Mouse (Mus musculus): ENCODE measurements around the gene Zfp512. TPM values are rescaled to one million over a fixed set of nuclear protein-coding genes. Genes with fewer than 3 reads are reported as not detected.
"Not testable (repeated sequence)": the region's sequence is repeated elsewhere in the genome, so short reads cannot be mapped to it uniquely, and the experiment has no call there.

Zfp512 gene
- total and polyA plus RNA-seq, 2 experiments from 2014 or later = 55.0 to 73.9 TPM

- H3K27ac ChIP-seq = no peak within 1 kb of the TSS
- ATAC-seq (peak; percentile 100), DNase-seq (ENCODE audit: low spot score) (peak; percentile 97)
- H3K9ac ChIP-seq (replicated peaks; ENCODE audit: low read length) = peak within 1 kb of the TSS; percentile 66
- no peak for TF ChIP-seq CTCF (IDR thresholded peaks at IDR 0.05; ENCODE audit: low read depth)
- peaks cover 9% of the 10 kb centered on the region; the same call in 1 of the 2 replicates for H3K4me1 ChIP-seq (ENCODE audit: insufficient read depth, low read length)
- H3K4me3 ChIP-seq (ENCODE audit: low read length) = peak within 1 kb of the TSS; percentile 76
- no peaks in the 10 kb centered on the region for H3K9me3 ChIP-seq (ENCODE audit: low read length)
- WGBS = under 1% methylated on average over 49 of the region's 49 CpGs
- H3K27me3 ChIP-seq (ENCODE audit: insufficient read depth, low read length) = no peaks in the 10 kb centered on the region
- H3K4me2 ChIP-seq (ENCODE audit: low read depth, low read length) = peak within 1 kb of the TSS; percentile 81
- H3K36me3 ChIP-seq (ENCODE audit: insufficient read depth, low read length) = peaks cover 31% of the 10 kb centered on the region
These were observed 42.5 kb downstream of the Zfp512 start, which contains the start of gene Gpn1 for GRCm38 (mm10) chr5:31494513-31495297. TSS of gene Gpn1 (plus strand) at chr5:31494741.

GRCm38 (mm10) chr5:31504843-31505242 lies 52.6 kb downstream of the Zfp512 start:
- no peak overlapping the region for H3K9ac ChIP-seq (replicated peaks; ENCODE audit: low read length)
- no peak for TF ChIP-seq CTCF (IDR thresholded peaks at IDR 0.05; ENCODE audit: low read depth)
- H3K36me3 ChIP-seq (ENCODE audit: insufficient read depth, low read length) = peaks cover 65% of the 10 kb centered on the region
- no peak overlapping the region for H3K4me2 ChIP-seq (ENCODE audit: low read depth, low read length)
- no peaks in the 10 kb centered on the region for H3K4me1 ChIP-seq (ENCODE audit: insufficient read depth, low read length)
- DNase-seq (ENCODE audit: low spot score) (no peak), ATAC-seq (no peak)
- H3K9me3 ChIP-seq (ENCODE audit: low read length) = no peaks in the 10 kb centered on the region
- H3K4me3 ChIP-seq (ENCODE audit: low read length) = no peak overlapping the region
- H3K27ac ChIP-seq = no peak overlapping the region
- H3K27me3 ChIP-seq (ENCODE audit: insufficient read depth, low read length) = no peaks in the 10 kb centered on the region
- WGBS = 93% methylated on average over 10 of the region's 10 CpGs

GRCm38 (mm10) chr5:31512481-31512880 lies 60.2 kb downstream of the Zfp512 start:
- no peaks in the 10 kb centered on the region for H3K4me1 ChIP-seq (ENCODE audit: insufficient read depth, low read length)
- WGBS = 85% methylated on average over 1 of the region's 1 CpGs

GRCm38 (mm10) chr5:31520556-31520955 lies 68.3 kb downstream of the Zfp512 start:
- no peaks in the 10 kb centered on the region for H3K27me3 ChIP-seq (ENCODE audit: insufficient read depth, low read length)
- peaks cover 39% of the 10 kb centered on the region for H3K36me3 ChIP-seq (ENCODE audit: insufficient read depth, low read length)
- H3K4me1 ChIP-seq (ENCODE audit: insufficient read depth, low read length) = peaks cover 2% of the 10 kb centered on the region; the same call in 1 of the 2 replicates
- no peak overlapping the region for H3K4me2 ChIP-seq (ENCODE audit: low read depth, low read length)
- no peak for DNase-seq (ENCODE audit: low spot score)
- 95% methylated on average over 6 of the region's 6 CpGs for WGBS
- no peak overlapping the region for H3K27ac ChIP-seq
- no peak overlapping the region for H3K9ac ChIP-seq (replicated peaks; ENCODE audit: low read length)
- H3K4me3 ChIP-seq (ENCODE audit: low read length) = no peak overlapping the region
- H3K9me3 ChIP-seq (ENCODE audit: low read length) = no peaks in the 10 kb centered on the region
- TF ChIP-seq CTCF (IDR thresholded peaks at IDR 0.05; ENCODE audit: low read depth) = no peak
- ATAC-seq = no peak

More at GRCm38 (mm10) chr5:31512481-31512880, 60.2 kb downstream of the Zfp512 start:
- Histone ChIP-seq H3K9ac (replicated peaks; ENCODE audit: low read length) (no peak overlapping the region), H3K27ac (no peak overlapping the region), H3K36me3 (ENCODE audit: insufficient read depth, low read length) (peaks cover 66% of the 10 kb centered on the region), H3K9me3 (ENCODE audit: low read length) (no peaks in the 10 kb centered on the region), H3K4me3 (ENCODE audit: low read length) (no peak overlapping the region), H3K4me2 (ENCODE audit: low read depth, low read length) (no peak overlapping the region), H3K27me3 (ENCODE audit: insufficient read depth, low read length) (no peaks in the 10 kb centered on the region)
- ATAC-seq (no peak), DNase-seq (ENCODE audit: low spot score) (no peak)
- TF ChIP-seq CTCF (IDR thresholded peaks at IDR 0.05; ENCODE audit: low read depth) = no peak

GRCm38 (mm10) chr5:31526354-31527116 lies 74.3 kb downstream of the Zfp512 start, which contains the start of gene Slc4a1ap:
TSS of gene Slc4a1ap (plus strand) at chr5:31526995.
- peak within 1 kb of the TSS; percentile 89 for H3K27ac ChIP-seq
- H3K27me3 ChIP-seq (ENCODE audit: insufficient read depth, low read length) = no peaks in the 10 kb centered on the region
- WGBS = under 1% methylated on average over 28 of the region's 28 CpGs
- ATAC-seq = peak; percentile 94
- TF ChIP-seq CTCF (IDR thresholded peaks at IDR 0.05; ENCODE audit: low read depth) = no peak
- peak within 1 kb of the TSS; percentile 96 for H3K4me3 ChIP-seq (ENCODE audit: low read length)
- DNase-seq (ENCODE audit: low spot score) = peak; percentile 83
- H3K9me3 ChIP-seq (ENCODE audit: low read length) = no peaks in the 10 kb centered on the region
- H3K4me1 ChIP-seq (ENCODE audit: insufficient read depth, low read length) = peaks cover 16% of the 10 kb centered on the region
- peaks cover 13% of the 10 kb centered on the region; the same call in 1 of the 2 replicates for H3K36me3 ChIP-seq (ENCODE audit: insufficient read depth, low read length)
- H3K4me2 ChIP-seq (ENCODE audit: low read depth, low read length) = peak within 1 kb of the TSS; percentile 99
- H3K9ac ChIP-seq (replicated peaks; ENCODE audit: low read length) = peak within 1 kb of the TSS; percentile 83

- H3K4me3 ChIP-seq (ENCODE audit: low read length) = peak overlapping the region; percentile 96
- peak overlapping the region; percentile 99 for H3K4me2 ChIP-seq (ENCODE audit: low read depth, low read length)
- H3K4me1 ChIP-seq (ENCODE audit: insufficient read depth, low read length) = peaks cover 16% of the 10 kb centered on the region
- peak overlapping the region; percentile 89; the same call in 1 of the 2 replicates for H3K27ac ChIP-seq
- no peak for DNase-seq (ENCODE audit: low spot score)
- no peaks in the 10 kb centered on the region for H3K27me3 ChIP-seq (ENCODE audit: insufficient read depth, low read length)
- peak overlapping the region; percentile 83 for H3K9ac ChIP-seq (replicated peaks; ENCODE audit: low read length)
- TF ChIP-seq CTCF (IDR thresholded peaks at IDR 0.05; ENCODE audit: low read depth) = no peak
- WGBS = 4% methylated on average over 40 of the region's 40 CpGs
- peak; percentile 15; the same call in 1 of the 2 replicates for ATAC-seq
- H3K36me3 ChIP-seq (ENCODE audit: insufficient read depth, low read length) = peaks cover 20% of the 10 kb centered on the region; the same call in 1 of the 2 replicates
- no peaks in the 10 kb centered on the region for H3K9me3 ChIP-seq (ENCODE audit: low read length)
These were observed 75.0 kb downstream of the Zfp512 start for GRCm38 (mm10) chr5:31527117-31527680.

GRCm38 (mm10) chr5:31527707-31528106 lies 75.5 kb downstream of the Zfp512 start, which contains the start of gene Supt7l:
TSS of gene Supt7l (minus strand) at chr5:31527807.
- DNase-seq (ENCODE audit: low spot score); ATAC-seq; H3K9me3 ChIP-seq (ENCODE audit: low read length); H3K27me3 ChIP-seq (ENCODE audit: insufficient read depth, low read length): not testable (repeated sequence)
- Histone ChIP-seq H3K27ac (peak within 1 kb of the TSS; percentile 89), H3K4me2 (ENCODE audit: low read depth, low read length) (peak within 1 kb of the TSS; percentile 99), H3K4me3 (ENCODE audit: low read length) (peak within 1 kb of the TSS; percentile 96), H3K9ac (replicated peaks; ENCODE audit: low read length) (peak within 1 kb of the TSS; percentile 83), H3K4me1 (ENCODE audit: insufficient read depth, low read length) (peaks cover 16% of the 10 kb centered on the region), H3K36me3 (ENCODE audit: insufficient read depth, low read length) (peaks cover 25% of the 10 kb centered on the region; the same call in 1 of the 2 replicates)
- 81% methylated on average over 11 of the region's 11 CpGs for WGBS
